Mouse (Mus musculus) G1E-ER4 (cell line): ENCODE data around the gene Tifab. TPM values are rescaled to one million over a fixed set of nuclear protein-coding genes. Genes with fewer than 3 reads are reported as not detected.

Source experiments
- GATA1 ChIP-seq: IDR thresholded peaks from one replicate; pipeline ENCODE4 v1.8.0; 2012; ENCODE audit warnings: low read length, inconsistent platforms
- polyA plus RNA-seq: library from polyadenylated mRNA; stranded (reverse); fragments of >175 nt; gene quantifications from 2 replicates; pipeline ENCODE4 v1.2.3, GENCODE M21; 2012

The Tifab gene
- polyA plus RNA-seq, 1 experiment = not detected

DNA sequence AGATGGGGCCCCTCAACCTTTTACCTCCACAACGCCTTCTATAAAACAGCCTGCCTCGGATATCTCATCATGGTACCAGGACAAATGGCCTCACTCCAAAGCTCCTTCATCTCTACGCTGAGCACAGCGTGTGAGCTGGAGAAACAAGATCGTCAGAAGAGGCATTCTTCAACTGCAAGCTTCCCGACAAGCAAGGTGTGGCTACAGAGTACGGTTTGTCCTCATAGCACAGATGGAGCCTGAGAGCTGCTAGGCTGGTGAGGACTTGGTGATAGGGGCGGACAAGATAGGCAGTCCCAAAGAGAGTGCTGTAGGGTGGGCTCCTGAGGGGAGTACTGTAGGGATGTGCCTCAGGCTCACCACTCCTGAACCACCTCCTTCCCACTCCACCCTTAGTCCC is 48.1 kb downstream of the Tifab start:
- TF ChIP-seq GATA1 = no peak

DNA sequence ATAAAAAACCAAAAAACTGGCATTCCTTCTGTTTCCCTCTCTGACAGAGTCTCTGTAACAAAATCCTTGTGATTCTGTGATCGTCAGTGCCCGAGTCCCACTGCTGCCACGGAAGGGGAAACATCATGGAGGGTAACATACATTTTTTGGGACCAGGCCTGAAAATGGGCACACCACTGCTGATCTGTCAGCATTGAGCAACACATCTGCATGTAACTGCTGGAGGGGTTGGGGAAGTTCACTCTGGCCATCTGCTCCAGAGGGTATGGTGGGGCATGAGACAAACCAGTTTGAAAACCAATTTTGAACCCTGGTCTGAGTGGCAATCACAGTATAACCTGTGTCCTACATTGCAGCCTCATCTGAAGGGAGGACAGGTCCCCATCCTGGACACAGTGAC is 49.1 kb downstream of the Tifab start:
- no peak for TF ChIP-seq GATA1

GRCm38 (mm10) chr13:56129014-56129413 is 49.7 kb downstream of the Tifab start:
- no peak for TF ChIP-seq GATA1

DNA sequence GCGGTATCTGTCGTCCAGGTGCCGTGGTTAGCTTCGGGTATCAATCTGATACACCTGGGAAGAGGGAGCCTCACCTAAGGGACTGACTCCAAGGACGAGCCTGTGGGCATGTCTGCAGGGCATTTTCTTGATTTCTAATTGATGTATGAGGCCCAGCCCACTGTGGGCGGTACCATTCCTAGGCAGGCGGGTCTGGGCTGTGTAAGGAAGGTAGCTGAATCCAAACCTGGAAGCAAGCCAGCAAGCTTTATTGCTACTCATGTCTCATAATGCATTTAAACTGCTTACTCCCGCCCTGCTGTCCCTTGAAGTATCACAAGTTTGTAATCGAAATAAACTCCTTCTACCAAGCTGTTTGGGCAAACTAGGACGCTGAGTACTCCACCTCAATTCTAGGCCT is 53.1 kb downstream of the Tifab start:
- no peak for TF ChIP-seq GATA1

Other genes starting within 250 kb of the Tifab start
- gene H2afy, start 42.5 kb downstream of the Tifab start, polyA plus RNA-seq = 387 and 451 TPM in 2 replicates
- not detected in 2 replicates for gene Neurog1, start 73.3 kb upstream of the Tifab start, polyA plus RNA-seq
- gene Cxcl14, start 117.7 kb upstream of the Tifab start, polyA plus RNA-seq = not detected in 2 replicates
- gene Gm3045, start 247.7 kb upstream of the Tifab start, polyA plus RNA-seq = not detected in 2 replicates